ENCODE assay signal across 27 mouse cellular contexts in the genomic region with DNA sequence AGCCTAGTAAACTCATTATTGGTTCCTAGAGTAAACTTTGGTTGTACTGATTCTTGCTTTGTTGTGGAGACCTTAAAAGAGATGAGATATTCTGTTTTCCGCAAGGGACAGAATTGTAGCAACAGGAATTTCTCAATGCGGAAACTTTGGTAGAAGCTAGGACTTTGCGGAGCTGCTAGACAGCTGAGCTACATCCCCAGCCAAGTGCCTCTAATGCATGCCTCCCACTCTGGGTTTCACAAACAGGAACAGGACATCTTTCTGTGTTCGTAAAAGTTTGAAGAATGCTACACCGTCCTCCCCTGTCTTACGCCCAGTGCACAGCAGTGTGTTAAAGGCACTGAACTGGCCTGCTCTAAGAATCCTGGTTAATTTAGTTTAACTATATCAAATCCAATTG. TPM values are rescaled to one million over a fixed set of nuclear protein-coding genes. Genes with fewer than 3 reads are reported as not detected.
"Had no signal": no experiment of that assay in that cellular context is flagged by ENCODE, and none has a peak within 500 bp of the region (broad histone marks: within the 10 kb centered on the region; RNA-seq: fewer than 3 reads in every experiment).

No protein-coding gene starts in this region.

- ATAC-seq: forebrain, postnatal 0 days; hindbrain, postnatal 0 days; intestine, embryonic 16.5 days had no signal

- H3K9me3 ChIP-seq: hindbrain, embryonic 13.5 days; hindbrain, embryonic 15.5 days; kidney, embryonic 15.5 days; limb, embryonic 10.5 days; limb, embryonic 12.5 days had no signal

- H3K27ac ChIP-seq: heart, adult 2 months; hindbrain, embryonic 13.5 days; hindbrain, embryonic 15.5 days; hindbrain, postnatal 0 days; kidney, embryonic 15.5 days; kidney, postnatal 0 days; layer of hippocampus, adult 2 months; left cerebral cortex, adult 2 months; limb, embryonic 10.5 days; limb, embryonic 12.5 days had no signal

- H3K9ac ChIP-seq: forebrain, postnatal 0 days; hindbrain, embryonic 13.5 days; hindbrain, embryonic 15.5 days; kidney, embryonic 15.5 days; limb, embryonic 12.5 days had no signal

- H3K4me3 ChIP-seq: heart, adult 2 months; hindbrain, embryonic 13.5 days; hindbrain, embryonic 15.5 days; kidney, embryonic 15.5 days; layer of hippocampus, adult 2 months; left cerebral cortex, adult 2 months; limb, embryonic 10.5 days; limb, embryonic 12.5 days had no signal

- DNase-seq: forebrain, postnatal 0 days; gastrocnemius, postnatal 14 days; gastrocnemius, postnatal 36 days; heart, adult 11 months; heart, adult 2 months; heart, postnatal 10 days; heart, postnatal 36 days; kidney, adult 11 months; kidney, adult 2 months; kidney, adult 9 months; kidney, postnatal 25 days; kidney, postnatal 4 days; liver had no signal

- H3K4me1 ChIP-seq: hindbrain, embryonic 13.5 days; hindbrain, embryonic 15.5 days; kidney, embryonic 15.5 days; limb, embryonic 10.5 days; limb, embryonic 12.5 days had no signal

- H3K36me3 ChIP-seq: hindbrain, embryonic 13.5 days; hindbrain, embryonic 15.5 days; kidney, embryonic 15.5 days; limb, embryonic 10.5 days; limb, embryonic 12.5 days had no signal

- H3K4me2 ChIP-seq: heart, embryonic 11.5 days; hindbrain, embryonic 13.5 days; hindbrain, embryonic 15.5 days; kidney, embryonic 15.5 days; limb, embryonic 12.5 days had no signal

- H3K27me3 ChIP-seq: hindbrain, embryonic 13.5 days; hindbrain, embryonic 15.5 days; kidney, embryonic 15.5 days; limb, embryonic 12.5 days had no signal

RNA-seq across cellular contexts. Expression of gene Nipal4, which starts 9.8 kb away (rescaled TPM):
- total RNA-seq: gastrocnemius, adult 18-20 months; gastrocnemius, adult 8-10 months; hematopoietic stem cell, adult 5-6 weeks had no signal

RNA-seq across cellular contexts. Expression of gene Fndc9, which starts 59.2 kb away (rescaled TPM):
- total RNA-seq: gastrocnemius, adult 18-20 months; gastrocnemius, adult 8-10 months; gastrocnemius, postnatal 14 days; gastrocnemius, postnatal 36 days; heart, adult 2 months; heart, postnatal 10 days; heart, postnatal 36 days; hematopoietic stem cell, adult 5-6 weeks had no signal
- polyA plus RNA-seq: heart, adult 2 months; heart, embryonic 11.5 days; kidney, adult 2 months had no signal
